Mouse (Mus musculus): ENCODE measurements around the gene Trim40.

Trim40 gene

GRCm38 (mm10) chr17:36890073-36890903 is at the start of gene Trim40:
Trim40 (minus strand) TSS chr17:36890123.
- DNase-seq (ENCODE audit: low read depth, low spot score) = no peak

- no peak for DNase-seq (ENCODE audit: low read depth, low spot score)
These were observed 48.1 kb upstream of the Trim40 start for GRCm38 (mm10) chr17:36938056-36938455.

DNA sequence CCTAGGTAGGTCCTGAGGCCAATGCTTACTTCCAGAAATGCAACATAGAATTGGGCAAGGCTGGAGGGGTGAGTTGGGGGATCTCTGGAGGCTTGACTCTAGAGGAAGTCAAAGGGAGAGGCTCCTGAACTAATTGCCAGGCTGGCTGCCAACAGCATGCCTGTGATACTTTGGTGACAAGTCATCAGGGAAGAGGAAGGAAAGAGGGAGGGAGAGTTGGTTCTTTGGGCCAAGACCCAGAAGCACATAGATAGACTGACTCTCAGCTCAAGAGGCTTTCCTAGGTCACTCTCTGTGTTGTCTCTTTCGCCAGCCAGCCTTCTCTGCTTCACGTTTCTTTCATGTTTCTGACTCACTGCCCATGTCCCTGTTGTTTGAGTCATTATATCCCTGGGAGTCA is 41.9 kb upstream of the Trim40 start:
- no peak for DNase-seq (ENCODE audit: low read depth, low spot score)

GRCm38 (mm10) chr17:36931130-36931529 is 41.2 kb upstream of the Trim40 start:
- no peak for DNase-seq (ENCODE audit: low read depth, low spot score)

DNA sequence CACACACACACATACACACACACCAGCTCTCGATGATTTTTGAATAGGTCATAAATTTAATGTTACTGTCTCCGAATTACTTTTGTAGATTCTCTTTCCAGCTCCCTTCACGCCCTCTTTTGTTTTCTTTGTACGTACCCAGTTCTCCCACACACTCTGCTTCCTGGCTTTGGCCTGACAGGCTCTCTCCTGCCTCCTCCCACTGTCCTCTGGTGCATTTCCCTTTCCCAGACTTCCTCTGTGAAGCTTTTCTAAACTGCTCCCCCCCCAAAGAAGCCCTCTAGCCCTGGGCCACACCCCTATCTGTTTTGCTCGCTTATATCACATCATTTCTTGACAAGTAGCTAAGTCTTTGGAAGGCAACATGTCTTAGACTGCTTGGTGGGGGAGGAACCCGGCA is 40.3 kb upstream of the Trim40 start:
- DNase-seq (ENCODE audit: low read depth, low spot score) = peak; percentile 46

- no peak for DNase-seq (ENCODE audit: low read depth, low spot score)
These were observed 39.5 kb upstream of the Trim40 start for GRCm38 (mm10) chr17:36929236-36929932.

DNA sequence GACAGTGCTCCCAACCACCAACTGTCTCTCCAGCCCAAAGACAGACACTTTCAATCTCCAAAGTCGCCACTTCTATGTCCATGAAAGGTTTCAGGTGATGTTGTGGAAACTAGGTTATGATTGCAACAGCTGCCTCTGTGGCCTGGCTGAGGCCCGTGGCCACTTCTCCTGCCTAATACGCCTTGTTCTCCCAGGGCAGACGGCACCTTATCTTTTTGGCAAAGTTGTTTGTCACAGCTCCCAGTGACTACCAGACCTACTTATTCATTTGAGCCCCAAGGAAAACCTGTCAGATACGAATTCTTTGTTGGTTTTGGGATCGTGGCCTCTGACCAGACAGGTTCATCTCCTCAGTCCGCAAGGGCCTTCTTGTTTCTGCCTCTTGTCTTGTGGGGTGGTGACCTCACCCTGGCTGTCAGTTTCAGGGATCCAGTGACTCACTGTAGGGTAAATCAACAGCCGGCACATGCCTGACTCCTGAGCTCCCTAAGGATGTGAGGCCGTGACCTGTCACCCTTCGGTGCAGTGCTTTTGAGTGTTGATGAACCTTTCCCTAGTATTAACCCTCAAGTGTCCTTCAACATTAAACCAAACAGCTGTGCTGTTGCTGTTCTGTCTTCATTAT is 37.7 kb upstream of the Trim40 start:
- peak; percentile 27 for DNase-seq (ENCODE audit: low read depth, low spot score)

- peak; percentile 87 for DNase-seq (ENCODE audit: low read depth, low spot score)
These were observed 33.6 kb upstream of the Trim40 start for GRCm38 (mm10) chr17:36923491-36923890.

DNA sequence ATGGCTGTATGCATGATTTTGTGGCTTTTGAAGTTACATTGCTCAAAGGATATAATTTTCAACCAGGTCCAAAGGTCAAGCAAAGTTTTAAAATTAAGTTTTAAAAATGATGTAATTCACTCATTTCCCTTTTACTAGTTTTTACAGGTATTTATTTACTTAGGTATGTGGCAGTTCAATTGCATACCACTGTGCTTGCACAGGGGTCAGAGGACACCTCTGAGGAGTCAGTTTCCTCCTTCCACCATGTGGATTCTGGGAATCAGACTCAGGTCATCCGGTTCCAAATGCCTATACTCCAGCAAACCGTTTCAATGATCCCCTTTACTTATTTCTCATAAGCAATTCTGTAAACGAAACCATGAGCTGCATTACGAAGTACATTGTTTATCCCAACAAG is 32.8 kb upstream of the Trim40 start:
- peak; percentile 27 for DNase-seq (ENCODE audit: low read depth, low spot score)

DNA sequence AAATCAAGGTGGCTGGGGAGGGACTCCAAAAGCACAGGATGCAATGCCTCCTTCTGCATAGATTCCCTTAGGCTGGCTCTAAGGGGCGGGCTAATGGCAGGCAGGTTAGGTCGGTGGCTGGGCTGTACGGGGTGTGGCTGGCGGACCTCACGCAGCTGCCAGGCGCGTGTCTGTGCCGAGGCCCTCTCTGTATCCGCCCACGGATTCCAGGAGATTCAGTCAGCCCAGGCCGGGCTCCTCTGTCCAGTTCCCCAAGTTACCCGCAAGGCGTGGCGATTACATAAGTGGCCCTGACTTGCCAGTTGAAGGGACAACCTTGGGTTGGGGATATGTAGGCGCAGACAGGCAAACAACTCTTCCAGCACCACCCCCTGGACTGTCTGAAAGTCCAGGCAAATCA is 30.3 kb upstream of the Trim40 start:
- peak; percentile 56 for DNase-seq (ENCODE audit: low read depth, low spot score)

- DNase-seq (ENCODE audit: low read depth, low spot score) = peak; percentile 75
These were observed 25.2 kb upstream of the Trim40 start for GRCm38 (mm10) chr17:36915076-36915475.

DNA sequence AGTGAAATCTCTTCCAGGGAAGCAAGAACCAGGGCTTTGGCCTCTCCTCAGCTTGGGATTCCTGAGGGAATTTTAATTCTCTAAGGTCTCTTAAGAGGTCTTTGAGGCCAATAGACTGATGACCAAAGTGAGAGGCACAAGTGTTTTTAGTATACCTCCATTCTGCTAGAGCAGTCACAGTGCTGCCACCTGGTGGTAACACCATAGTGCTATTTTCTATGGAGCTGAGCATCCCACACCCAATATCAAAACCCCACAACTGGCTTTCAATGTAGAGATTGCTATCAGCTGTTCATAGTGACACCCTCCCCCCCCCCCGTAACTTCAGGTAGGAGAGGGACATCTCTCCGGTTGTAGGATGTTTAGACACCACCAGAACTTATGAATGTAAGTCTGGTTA is 24.2 kb upstream of the Trim40 start:
- peak; percentile 81 for DNase-seq (ENCODE audit: low read depth, low spot score)

DNA sequence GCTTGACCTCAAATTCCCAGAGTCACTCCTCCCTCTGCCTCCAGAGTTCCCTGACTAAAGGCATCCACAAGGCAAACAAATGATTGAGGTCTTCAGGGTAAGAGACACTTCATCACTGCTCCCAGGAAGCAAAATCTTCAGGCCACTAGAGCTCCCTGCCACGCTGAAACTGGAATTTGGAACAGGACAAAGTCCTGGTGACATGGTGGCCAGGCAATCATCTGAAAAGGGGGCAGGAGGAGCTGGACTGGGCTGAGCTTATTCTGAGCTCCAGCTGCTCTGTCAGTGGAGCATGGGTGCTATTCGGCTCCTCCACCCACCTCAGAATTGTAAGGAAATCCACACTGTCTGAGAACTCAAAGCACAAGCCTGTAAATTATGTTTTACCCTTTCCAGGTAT is 22.1 kb upstream of the Trim40 start:
- DNase-seq (ENCODE audit: low read depth, low spot score) = no peak

DNA sequence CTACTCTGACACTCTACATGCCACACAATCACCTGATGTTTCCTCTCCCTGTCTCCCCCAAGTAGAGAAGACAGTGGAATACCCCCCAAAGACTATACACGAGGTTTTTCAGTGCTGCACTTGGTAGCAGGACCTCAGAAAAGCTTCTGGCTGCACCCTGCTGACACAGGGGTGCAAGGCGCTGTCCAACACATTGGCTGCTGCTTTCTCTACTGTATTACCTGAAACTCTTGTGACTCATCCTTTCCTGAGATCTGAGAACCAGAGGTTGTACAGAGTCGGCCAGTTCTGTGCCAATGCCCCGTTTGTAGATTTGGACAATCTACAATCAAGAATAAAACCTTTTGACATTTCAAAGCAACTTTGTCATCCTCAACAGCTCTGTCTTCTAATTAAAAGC is 19.9 kb upstream of the Trim40 start:
- no peak for DNase-seq (ENCODE audit: low read depth, low spot score)

- no peak for DNase-seq (ENCODE audit: low read depth, low spot score)
These were observed 18.3 kb upstream of the Trim40 start for GRCm38 (mm10) chr17:36908235-36908634.

- no peak for DNase-seq (ENCODE audit: low read depth, low spot score)
These were observed 13.7 kb upstream of the Trim40 start for GRCm38 (mm10) chr17:36903651-36904050.

- no peak for DNase-seq (ENCODE audit: low read depth, low spot score)
These were observed 10.8 kb upstream of the Trim40 start for GRCm38 (mm10) chr17:36900691-36901090.

- no peak for DNase-seq (ENCODE audit: low read depth, low spot score)
These were observed 10.1 kb upstream of the Trim40 start for GRCm38 (mm10) chr17:36900001-36900400.

DNA sequence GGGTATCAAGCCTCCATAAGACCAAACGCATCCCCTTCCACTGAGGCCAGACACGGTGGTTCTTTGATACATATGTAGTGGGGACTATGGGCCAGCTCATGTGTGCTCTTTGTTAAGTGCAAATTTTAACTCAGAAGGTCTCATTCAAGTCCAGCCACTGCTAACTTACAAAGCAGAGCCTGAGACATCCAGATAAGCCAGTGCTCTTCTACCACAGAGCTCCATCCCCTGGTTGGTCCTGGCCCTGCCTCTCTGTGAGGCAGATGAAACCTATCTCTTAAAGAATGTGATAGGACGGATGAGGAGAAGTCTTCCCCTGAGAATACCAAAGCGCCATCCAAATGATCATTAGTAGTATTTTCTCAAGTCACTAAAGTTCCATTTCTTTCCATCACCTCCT is 9.5 kb upstream of the Trim40 start:
- DNase-seq (ENCODE audit: low read depth, low spot score) = no peak

DNA sequence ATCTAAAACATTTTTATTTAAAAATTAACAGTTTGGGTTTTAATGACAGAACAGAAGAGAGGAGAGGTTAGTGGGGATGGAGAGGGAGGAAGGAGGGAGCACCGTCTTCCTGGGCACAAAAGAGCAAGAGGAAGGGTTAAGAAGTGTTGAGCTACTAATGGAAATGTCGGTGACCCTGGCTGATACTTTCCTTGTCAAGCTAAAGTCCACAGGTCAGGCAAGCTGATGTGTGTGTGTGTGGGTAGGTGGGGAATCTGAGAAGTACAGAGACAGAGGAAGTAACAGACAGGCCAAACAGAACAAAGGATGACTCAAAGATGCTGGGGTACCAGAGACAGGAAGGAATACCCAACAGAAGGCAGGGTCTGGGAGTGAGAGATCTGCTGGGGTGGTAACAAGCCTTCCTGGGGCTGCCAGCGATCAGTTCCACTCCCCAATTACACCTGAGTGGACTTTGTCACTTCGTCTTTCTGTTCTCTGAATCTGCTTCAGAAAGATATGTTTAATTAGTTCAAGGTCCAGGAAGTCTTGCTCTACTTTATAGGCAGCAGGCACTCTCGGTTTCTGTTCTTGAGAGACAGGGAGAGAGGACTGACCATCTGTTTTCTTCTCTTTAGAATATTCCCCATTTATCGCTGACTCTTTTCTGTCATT is 7.8 kb upstream of the Trim40 start, which contains the start of gene Trim31:
Trim31 (plus strand) TSS at position 567 of the 654 bp plus-strand sequence.
- DNase-seq (ENCODE audit: low read depth, low spot score) = no peak

DNA sequence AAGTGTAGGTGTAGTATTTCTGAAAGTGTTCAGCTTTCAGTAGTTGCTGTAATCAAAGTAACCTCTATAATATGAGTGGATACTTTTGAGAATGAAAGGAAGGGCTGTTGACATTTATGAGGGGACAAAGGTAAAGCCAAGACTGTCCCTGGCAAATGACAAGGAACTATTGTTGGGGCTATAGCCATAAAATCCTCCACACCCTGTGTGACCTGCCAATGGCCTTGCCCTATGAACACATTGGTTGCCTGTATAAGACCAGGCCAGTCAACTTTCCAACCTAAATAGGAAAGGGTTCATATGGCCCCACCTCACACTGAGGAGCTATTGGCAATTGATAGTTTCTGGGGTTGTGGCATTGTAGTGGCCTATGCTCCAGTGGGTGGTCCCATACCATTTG is 7.1 kb upstream of the Trim40 start:
- DNase-seq (ENCODE audit: low read depth, low spot score) = no peak

DNA sequence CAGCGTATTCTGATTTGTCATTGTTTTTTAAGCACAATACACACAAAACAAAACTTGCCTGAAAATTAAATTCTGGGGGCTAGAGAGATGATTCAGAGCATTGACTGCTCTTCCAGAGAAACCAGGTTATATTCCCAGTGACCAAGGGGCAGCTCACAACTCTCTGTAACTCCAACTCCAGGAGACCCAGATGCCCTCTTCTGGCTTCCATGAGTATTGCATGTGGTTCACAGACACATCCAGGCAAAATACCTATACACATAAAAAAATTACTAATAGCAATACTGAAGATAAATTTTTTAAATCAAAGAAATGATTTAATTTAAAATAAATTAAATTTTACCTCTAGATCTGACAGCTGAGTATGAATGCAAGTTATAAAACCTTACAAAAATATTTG is 6.7 kb upstream of the Trim40 start:
- DNase-seq (ENCODE audit: low read depth, low spot score) = peak; percentile 66
